Mouse (Mus musculus) E14TG2a.4 (cell line): ENCODE results near the gene Syt1.

ENCODE experiments used
- CTCF ChIP-seq: conservative IDR thresholded peaks from 2 replicates; pipeline ENCODE4 v1.5.1; 2014; ENCODE audit warnings: low read length
- POU5F1 ChIP-seq: IDR thresholded peaks from 2 replicates; pipeline ENCODE4 v1.6.1; 2014; ENCODE audit warnings: low read length, borderline replicate concordance

- TF ChIP-seq CTCF (no peak), POU5F1 (no peak)
Observed at GRCm38 (mm10) chr10:108514671-108515070, 496.1 kb downstream of the Syt1 start.
